Mouse (Mus musculus) gastrocnemius, adult 18-20 months (tissue): ENCODE measurements around the gene Cnr2. TPM values are rescaled to one million over a fixed set of nuclear protein-coding genes. Genes with fewer than 3 reads are reported as not detected.
A peak's percentile ranks its signal among the peaks of the same experiment; 100 is the strongest.

ENCODE experiments used
- DNase-seq: peaks from one replicate; pipeline ENCODE4 v3.0.0; 2021; ENCODE audit warnings: low spot score
- total RNA-seq, 2 experiments: library from RNA; stranded (reverse); gene quantifications; 2 replicates each; pipeline ENCODE4 v1.2.3; 2021

Cnr2 gene
- total RNA-seq, 2 experiments from 2014 or later = 0.12 TPM; not detected in 1

GRCm38 (mm10) chr4:135875991-135876582 is 19.1 kb upstream of the Cnr2 start:
- peak; percentile 48 for DNase-seq

GRCm38 (mm10) chr4:135876583-135877020 is 18.6 kb upstream of the Cnr2 start:
- DNase-seq = peak; percentile 63

DNA sequence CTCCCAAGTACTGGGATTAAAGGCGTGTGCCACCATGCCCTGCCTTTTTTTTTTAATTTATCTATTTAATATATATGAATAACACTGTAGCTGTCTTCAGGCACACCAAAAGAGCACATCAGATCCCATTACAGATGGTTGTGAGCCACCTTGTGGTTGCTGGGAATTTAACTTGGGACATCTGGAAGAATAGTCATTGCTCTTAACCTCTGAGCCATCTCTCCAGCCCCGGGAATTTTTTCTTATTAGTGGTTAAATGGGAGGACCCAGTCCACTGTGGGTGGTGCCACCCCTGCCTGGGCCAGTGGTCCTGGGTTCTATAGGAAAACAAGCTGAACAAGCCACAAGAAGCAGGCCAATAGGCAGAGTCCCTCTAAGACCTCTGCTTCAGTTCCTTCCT is 17.5 kb upstream of the Cnr2 start:
- peak; percentile 52 for DNase-seq

GRCm38 (mm10) chr4:135879021-135879420 is 16.2 kb upstream of the Cnr2 start:
- DNase-seq = no peak

DNA sequence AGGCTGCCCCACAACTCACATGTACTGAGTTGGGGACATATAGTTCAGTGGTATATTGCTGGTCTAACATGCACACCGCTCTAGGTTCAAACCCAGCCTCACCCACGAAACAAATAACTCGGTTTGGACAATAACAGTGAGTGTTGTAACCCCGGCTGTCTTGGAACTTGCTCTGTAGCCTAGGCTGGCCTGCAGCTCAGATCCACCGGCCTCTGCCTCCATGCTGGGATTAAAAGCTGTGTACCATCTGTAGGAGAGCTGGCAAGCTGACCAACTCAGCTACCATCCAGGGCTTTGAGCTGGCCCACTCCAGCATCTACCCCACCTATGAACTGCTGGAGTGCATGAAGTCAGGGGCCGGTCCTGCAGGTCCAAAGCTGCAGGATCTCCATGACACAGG is 15.2 kb upstream of the Cnr2 start:
- DNase-seq = no peak

- no peak for DNase-seq
Observed at GRCm38 (mm10) chr4:135880576-135880975, 14.6 kb upstream of the Cnr2 start.

GRCm38 (mm10) chr4:135882023-135882422 is 13.2 kb upstream of the Cnr2 start:
- DNase-seq = no peak

GRCm38 (mm10) chr4:135883401-135883851 is 11.8 kb upstream of the Cnr2 start:
- DNase-seq = no peak

DNA sequence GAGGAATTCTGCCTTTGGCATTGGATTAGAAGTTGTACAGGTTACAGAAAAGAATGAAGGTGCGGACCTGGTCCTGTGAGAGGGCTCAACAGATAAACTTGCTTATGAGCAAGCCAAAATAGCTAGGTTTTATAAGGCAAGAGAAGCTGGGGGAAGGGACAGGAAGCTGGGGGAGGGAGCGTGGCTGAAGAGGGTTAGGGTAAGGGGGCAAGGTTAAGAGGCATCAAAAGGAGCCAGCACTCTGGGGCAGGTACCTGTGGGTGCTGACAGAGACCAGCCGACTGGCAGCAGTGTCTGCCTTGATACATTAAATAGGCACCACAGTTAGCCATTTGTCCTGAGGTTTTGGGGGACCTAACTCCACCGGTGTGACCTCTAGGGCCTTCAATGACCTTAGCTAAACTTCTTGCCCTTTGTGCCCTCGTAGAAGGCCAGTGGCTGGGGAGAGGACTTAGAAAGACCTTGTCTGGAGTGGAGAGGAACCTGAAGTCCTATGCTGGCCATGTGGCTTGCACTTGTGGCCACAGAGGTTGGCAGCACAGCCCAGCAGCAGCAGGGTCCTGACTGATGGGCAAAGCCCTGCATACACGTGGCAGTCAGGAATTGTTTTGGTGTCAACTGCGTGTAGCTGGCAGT is 11.2 kb upstream of the Cnr2 start:
- DNase-seq = no peak

DNA sequence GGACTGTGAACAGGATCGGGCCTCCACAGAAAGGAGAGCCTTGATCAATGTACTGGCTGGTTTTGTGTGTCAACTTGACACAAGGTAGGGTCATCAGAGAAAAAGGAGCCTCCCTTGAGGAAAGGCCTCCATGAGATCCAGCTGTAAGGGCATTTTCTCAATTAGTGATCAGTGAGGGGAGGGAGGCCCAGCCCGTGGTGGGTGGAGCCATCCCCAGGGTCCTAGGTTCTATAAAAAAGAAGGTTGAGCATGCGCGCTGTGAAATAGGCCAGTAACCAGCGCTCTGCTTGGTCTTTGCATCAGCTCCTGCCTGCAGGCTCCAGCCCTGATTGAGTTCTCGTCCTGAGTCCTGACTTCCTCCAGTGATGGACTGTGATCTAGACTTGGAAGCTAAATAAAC is 10.7 kb upstream of the Cnr2 start:
- DNase-seq = no peak

DNA sequence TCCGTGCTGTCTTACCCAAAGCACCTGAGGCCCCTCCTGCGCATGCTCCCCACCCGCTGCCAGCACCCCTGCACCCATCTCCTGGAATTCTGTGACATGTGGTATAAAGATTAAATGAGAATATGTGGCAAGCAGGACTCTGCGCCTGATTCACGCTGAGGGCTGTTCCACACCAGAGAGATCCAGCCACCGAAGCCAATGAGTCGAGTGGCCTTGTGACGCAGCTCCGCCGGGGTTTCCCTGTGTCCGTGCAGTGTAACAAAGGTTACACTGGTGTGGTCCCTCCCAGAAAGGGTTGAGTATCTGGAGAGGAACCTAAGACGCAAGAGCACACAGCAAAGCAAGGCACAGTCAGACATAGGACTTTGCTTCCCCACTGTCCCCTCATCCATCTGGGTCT is 9.5 kb upstream of the Cnr2 start:
- no peak for DNase-seq

GRCm38 (mm10) chr4:135886184-135886583 is 9.0 kb upstream of the Cnr2 start:
- no peak for DNase-seq

- no peak for DNase-seq
Observed at GRCm38 (mm10) chr4:135888448-135889057, 6.6 kb upstream of the Cnr2 start.

GRCm38 (mm10) chr4:135889146-135889883 is 5.9 kb upstream of the Cnr2 start:
- no peak for DNase-seq

GRCm38 (mm10) chr4:135889884-135890283 is 5.3 kb upstream of the Cnr2 start:
- DNase-seq = peak; percentile 77

DNA sequence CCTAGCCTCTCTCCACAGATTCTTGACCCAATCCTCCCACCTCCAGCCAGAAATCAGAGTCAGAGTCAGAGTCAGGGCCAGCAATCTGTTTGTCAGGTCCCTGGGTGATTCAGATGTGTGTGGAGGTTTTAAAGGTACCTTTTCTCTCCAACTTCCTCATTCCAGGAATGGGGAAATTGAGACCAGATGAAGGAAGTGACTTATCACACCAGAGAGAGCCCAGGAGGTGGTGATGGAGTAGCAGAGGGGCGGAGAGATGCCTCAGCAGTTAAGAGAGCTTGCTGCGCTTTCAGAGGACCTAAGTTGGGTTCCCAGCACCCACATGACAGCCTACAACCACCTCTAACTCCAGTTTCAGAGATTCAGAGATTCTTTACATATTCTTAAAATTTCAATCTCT is 3.7 kb upstream of the Cnr2 start:
- no peak for DNase-seq

DNA sequence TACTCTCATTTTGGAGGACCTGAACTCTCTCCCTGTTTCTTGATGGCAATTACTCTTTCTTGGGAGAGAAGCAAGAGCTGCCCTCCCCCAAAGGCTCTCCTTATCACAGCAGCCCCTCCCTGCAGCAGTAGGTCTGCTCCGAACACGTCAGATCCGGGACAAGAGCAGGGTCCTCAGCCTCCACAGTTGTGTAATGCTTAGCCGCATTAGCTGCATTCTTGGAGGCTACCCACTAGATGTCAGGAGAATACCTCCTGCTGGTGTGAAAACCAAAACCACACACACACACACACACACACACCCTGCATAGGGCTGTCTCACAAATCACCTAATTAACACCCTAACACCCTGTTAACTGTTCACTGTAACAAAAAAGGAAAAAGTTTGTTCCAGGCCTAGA is 2.3 kb upstream of the Cnr2 start:
- DNase-seq = no peak

DNA sequence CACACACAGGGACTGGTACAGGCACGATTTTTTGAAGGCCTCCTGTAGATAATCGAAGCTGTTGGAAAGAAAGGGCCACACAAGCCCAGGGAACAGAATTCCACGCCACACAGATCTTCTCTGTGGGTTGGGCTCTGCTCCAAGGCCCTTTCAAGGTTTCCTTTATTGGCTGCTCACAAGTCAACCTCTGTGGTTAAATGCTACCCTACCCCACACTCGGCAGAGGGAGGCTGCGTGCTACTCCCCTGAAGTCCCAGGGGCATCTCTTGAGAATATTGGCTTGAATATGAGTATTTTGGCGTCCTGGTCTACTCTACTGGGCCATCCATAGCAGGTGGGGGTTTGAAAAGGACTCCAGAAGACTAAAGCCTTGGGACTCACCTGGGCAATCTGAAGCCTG is 963 bp downstream of the Cnr2 start:
- DNase-seq = no peak

DNA sequence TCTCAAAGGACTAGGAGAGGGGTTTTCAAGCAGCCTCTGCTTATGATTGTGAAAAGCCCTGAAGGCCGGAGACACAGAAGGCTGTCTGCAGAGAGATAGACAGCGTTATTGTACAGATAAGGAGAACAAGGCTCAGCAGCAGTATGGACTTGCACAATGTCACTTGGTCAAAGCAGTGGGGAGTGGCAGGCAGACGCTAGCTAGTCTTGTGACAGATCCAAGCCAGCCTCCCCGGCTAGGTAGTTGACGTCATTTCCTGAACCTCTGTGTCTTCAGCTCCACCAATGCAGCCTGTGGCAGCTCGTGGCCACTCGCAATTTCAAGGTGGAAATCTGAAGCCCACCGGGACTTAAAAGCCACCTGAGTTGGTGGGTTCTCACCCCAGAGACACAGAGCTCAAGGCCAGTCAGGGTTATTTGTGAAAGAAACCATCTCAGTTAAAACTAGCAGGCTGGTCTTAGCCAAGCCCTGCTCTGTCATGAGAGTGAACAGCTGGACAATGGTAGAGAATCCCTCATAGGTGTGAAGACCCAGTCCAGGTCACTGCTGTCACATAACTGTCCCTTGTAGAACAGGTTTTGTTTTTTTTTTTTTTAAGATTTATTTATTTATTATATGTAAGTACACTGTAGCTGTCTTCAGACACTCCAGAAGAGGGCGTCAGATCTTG is 3.3 kb downstream of the Cnr2 start:
- no peak for DNase-seq

- no peak for DNase-seq
Observed at GRCm38 (mm10) chr4:135899050-135899448, 3.9 kb downstream of the Cnr2 start.

DNA sequence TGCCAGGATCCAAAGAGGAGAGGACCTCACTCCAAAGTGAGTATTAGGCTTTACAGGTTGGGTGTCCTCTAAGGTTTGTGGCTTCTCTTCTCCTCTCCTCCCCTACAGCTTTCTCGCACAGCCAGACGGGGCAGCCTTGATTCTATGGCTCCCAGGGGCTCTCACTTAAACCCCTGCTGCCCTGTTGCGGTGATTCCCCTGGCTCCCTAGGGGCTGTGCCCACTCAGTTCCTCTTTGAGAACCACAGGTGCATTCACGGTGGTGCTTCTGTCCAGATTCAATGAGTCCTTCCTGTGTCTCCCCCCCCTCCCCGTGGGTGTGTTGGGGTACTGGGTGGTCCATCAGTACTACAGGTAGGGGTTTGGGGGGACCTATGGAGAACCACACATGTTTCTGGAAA is 4.8 kb downstream of the Cnr2 start:
- no peak for DNase-seq
